Mouse (Mus musculus) heart, postnatal 14 days (tissue): ENCODE results near the gene Krtap12-1. TPM values are rescaled to one million over a fixed set of nuclear protein-coding genes. Genes with fewer than 3 reads are reported as not detected.
"Not testable (repeated sequence)": the region's sequence is repeated elsewhere in the genome, so short reads cannot be mapped to it uniquely, and the experiment has no call there.

Experiments
- DNase-seq, 2 experiments: peaks; one replicate each; pipeline ENCODE4 v3.0.0; 2021 to 2022
- intact Hi-C: fragments of 180-260 bp; cut with DNase I; formaldehyde crosslinking; loops from one replicate; pipeline ENCODE4 v1.15.1; 2025
- total RNA-seq, 2 experiments: library from RNA; stranded (reverse); gene quantifications; 2 replicates each; pipeline ENCODE4 v1.2.3; 2021

The Krtap12-1 gene
- total RNA-seq, 2 experiments from 2014 or later: not detected

- intact Hi-C loops: no loop called here
- DNase-seq: no peak
These were observed 18.5 kb downstream of the Krtap12-1 start for GRCm38 (mm10) chr10:77738929-77739328.

- DNase-seq, intact Hi-C loops: not testable (repeated sequence)
These were observed 21.7 kb downstream of the Krtap12-1 start, which contains the start of gene Gm18596 for GRCm38 (mm10) chr10:77741924-77742688. TSS of gene Gm18596 (minus strand) at chr10:77742638.

GRCm38 (mm10) chr10:77750686-77751085 is 30.3 kb downstream of the Krtap12-1 start:
- intact Hi-C loops, DNase-seq: not testable (repeated sequence)

DNA sequence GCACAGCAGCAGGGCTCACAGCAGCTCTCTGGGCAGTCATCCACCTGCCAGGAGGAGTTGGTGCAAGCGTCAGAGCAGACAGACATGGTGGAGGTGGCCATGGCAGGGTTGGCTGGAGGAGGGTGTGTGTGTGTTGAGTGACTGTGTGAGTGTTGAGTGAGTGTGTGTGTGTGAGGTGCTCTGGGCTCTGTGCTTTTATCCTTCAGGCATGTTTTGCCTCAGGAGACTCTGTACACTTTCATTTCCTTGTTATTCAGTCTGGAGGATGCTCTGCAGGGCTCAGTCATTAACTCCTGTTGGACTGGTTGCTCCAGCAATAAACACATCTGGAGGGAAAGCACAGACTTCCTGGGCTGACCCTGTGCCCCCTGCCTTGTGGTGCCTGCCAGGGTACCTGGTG is 30.9 kb downstream of the Krtap12-1 start, which contains the start of gene Gm9736:
Gm9736 (minus strand) TSS at position 101 of the 400 bp plus-strand sequence.
- DNase-seq, intact Hi-C loops: not testable (repeated sequence)

- intact Hi-C loops, DNase-seq: not testable (repeated sequence)
These were observed 31.9 kb downstream of the Krtap12-1 start for GRCm38 (mm10) chr10:77752312-77752711.

DNA sequence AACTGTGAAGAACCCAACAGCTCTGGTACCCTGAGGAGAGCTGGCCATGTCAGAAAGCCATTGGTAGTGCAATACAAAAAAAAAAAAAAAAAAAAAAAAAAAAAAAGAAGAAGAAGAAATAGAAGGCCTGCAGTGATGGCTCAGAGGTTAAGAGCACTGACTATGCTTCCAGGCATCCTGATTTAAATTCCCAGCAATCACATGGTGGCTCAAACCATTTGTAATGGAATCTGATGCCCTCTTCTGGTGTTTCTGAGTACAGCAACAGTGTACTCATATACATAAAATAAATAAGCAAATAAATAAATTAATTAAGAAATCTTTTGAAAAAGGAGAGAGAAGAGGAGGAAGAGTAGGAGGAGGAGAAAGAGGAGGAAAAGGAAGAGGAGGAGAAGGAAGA is 33.0 kb downstream of the Krtap12-1 start:
- intact Hi-C loops: no loop called here
- no peak for DNase-seq

- intact Hi-C loops, DNase-seq: not testable (repeated sequence)
These were observed 39.2 kb downstream of the Krtap12-1 start, which contains the start of gene Gm3233 for GRCm38 (mm10) chr10:77759582-77759981. TSS of gene Gm3233 (minus strand) at chr10:77759682.

- no peak for DNase-seq
- intact Hi-C loops: no loop called here
These were observed 49.3 kb downstream of the Krtap12-1 start for GRCm38 (mm10) chr10:77769727-77770126.

Other genes with a start within 250 kb of the Krtap12-1 start
- gene Fam207a, start 204.8 kb upstream of the Krtap12-1 start, total RNA-seq: 1 to 10 TPM; 9.6 TPM
- gene Itgb2, start 190.3 kb upstream of the Krtap12-1 start, total RNA-seq: 1 to 10 TPM; 5.4 to 9.0 TPM
- 100 to 1,000 TPM; 128 to 132 TPM for gene Pttg1ip, start 138.9 kb upstream of the Krtap12-1 start, total RNA-seq
- gene Sumo3, start 114.5 kb upstream of the Krtap12-1 start, total RNA-seq: 10 to 100 TPM; 53.7 to 61.6 TPM
- 10 to 100 TPM in 1 of 2 experiments, 1 to 10 TPM in 1; 7.6 to 12.7 TPM for gene Gm49325, start 114.4 kb upstream of the Krtap12-1 start, total RNA-seq
- gene Ube2g2, start 98.3 kb upstream of the Krtap12-1 start, total RNA-seq: 10 to 100 TPM; 59.2 to 60.6 TPM
- gene Tspear, start 34.0 kb upstream of the Krtap12-1 start, total RNA-seq: under 1 TPM in 1 of 2 experiments, not detected in 1; 0.17 TPM
- gene Gm19402, start 29.8 kb upstream of the Krtap12-1 start, total RNA-seq: not detected
- not detected for gene Gm9508, start 23.4 kb upstream of the Krtap12-1 start, total RNA-seq
- not detected for gene Gm10272, start 14.0 kb upstream of the Krtap12-1 start, total RNA-seq
- not detected for gene Gm10024, start 9.1 kb upstream of the Krtap12-1 start, total RNA-seq
- gene Gm10142, start 4.8 kb upstream of the Krtap12-1 start, total RNA-seq: not detected
- gene Gm10100, start 5.9 kb downstream of the Krtap12-1 start, total RNA-seq: not detected
- gene Gm18596, start 22.0 kb downstream of the Krtap12-1 start, total RNA-seq: not detected
- gene Gm9736, start 30.8 kb downstream of the Krtap12-1 start, total RNA-seq: not detected
- not detected for gene Gm3233, start 39.1 kb downstream of the Krtap12-1 start, total RNA-seq
- not detected for gene Gm3238, start 50.7 kb downstream of the Krtap12-1 start, total RNA-seq
- gene Gm7138, start 56.3 kb downstream of the Krtap12-1 start, total RNA-seq: not detected
- gene Gm3250, start 61.9 kb downstream of the Krtap12-1 start, total RNA-seq: not detected
- gene Gm7137, start 67.6 kb downstream of the Krtap12-1 start, total RNA-seq: not detected
- not detected for gene Gm9639, start 74.5 kb downstream of the Krtap12-1 start, total RNA-seq
- gene Gm19668, start 78.5 kb downstream of the Krtap12-1 start, total RNA-seq: not detected
- not detected for gene Gm9507, start 91.2 kb downstream of the Krtap12-1 start, total RNA-seq
- not detected for gene Gm2696, start 94.1 kb downstream of the Krtap12-1 start, total RNA-seq
- not detected for gene Krtap10-4, start 106.5 kb downstream of the Krtap12-1 start, total RNA-seq
- not detected for gene Krtap10-10, start 115.3 kb downstream of the Krtap12-1 start, total RNA-seq
- gene Gm36176, start 126.2 kb downstream of the Krtap12-1 start, total RNA-seq: not detected
- not detected for gene Gm10318, start 132.3 kb downstream of the Krtap12-1 start, total RNA-seq
- gene Gm3285, start 141.4 kb downstream of the Krtap12-1 start, total RNA-seq: not detected
- gene Lrrc3, start 181.9 kb downstream of the Krtap12-1 start, total RNA-seq: under 1 TPM; 0.72 to 0.78 TPM
- gene Trpm2, start 250.0 kb downstream of the Krtap12-1 start, total RNA-seq: 1 to 10 TPM in 1 of 2 experiments, under 1 TPM in 1; 0.34 to 1.5 TPM